Mouse (Mus musculus): ENCODE measurements at regions not wholly inside any gene's neighbourhood (a gene's known extent, or its start where the extent isn't known, plus 50 kb on each side); places are given as distances from the start of the nearest gene placed in this dataset.

GRCm38 (mm10) chr3:128723100-128723499 is 476.6 kb upstream of the Pitx2 start:
- DNase-seq (ENCODE audit: low spot score in 2 of 2), result no peak

DNA sequence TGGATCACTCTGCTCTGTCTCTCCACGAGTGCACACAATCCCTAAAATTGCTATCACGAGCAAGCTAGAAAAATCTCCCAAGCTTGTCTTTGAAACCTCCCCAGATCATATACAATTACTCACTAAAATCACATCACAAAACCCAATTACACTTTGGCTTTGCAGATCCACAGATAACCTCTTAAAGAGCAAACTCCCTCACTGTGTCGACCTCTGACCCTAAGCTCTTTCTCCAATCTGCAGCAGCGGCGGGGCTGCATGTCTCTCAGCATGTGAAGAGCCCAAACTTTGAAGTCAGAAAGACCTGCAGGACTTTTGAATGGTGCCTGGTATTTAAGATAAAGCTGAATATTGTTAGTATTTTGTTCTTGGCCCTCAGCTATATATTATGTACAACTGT is 479.4 kb upstream of the Pitx2 start:
- no peak for DNase-seq (ENCODE audit: low spot score in 2 of 2)

DNA sequence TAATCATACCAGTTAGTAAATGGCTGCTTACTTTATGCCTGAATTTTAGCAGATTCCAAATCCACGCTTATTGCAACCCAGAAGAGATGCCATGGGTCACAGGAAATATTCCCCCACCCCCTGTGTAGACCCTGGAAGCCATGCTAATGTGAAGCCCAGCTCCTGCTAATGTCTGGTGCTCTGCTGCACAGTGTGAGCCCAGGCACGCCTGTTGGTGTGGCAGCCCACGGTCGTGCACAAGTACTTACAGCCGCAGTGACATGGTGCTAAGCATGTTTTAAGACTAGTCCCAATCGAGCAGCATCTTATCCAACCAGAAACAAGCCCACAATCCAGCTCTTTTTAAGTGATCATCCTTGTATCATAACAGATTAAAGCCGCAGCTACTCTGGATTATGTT is 480.5 kb upstream of the Pitx2 start:
- DNase-seq (ENCODE audit: low spot score in 2 of 2), result no peak

GRCm38 (mm10) chr3:128707270-128707669 is 492.4 kb upstream of the Pitx2 start:
- DNase-seq (ENCODE audit: low spot score in 2 of 2), result no peak

DNA sequence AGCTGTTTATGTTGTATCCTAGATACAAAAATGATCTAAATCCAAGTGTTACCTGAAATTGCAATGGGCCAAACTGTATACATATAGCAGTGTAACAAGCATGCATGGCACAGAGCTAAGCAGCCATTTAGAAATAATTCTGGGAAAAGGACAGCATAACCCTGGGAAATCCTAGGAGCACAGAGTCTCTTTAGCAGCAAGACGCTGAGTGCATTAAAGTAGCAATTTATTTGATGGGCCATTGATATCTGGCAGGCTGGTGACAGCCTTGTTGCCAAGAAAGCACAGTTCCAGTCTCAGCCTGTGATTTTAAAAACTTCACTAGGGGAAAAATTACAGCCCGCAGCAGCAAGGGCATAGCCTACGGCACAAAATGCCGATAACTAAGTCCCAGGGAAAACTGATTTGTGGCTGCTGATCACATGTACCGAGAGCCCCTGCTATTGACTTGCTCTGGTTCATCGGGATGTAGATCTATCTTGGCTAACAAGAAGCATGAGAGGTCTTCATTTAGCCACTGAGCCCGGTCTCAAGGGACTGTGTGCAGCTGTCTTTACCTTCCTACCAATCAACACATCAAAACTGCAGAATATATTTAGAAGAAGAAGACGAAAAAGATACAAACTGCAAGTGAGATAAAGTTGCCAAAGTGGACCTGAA is 531.1 kb upstream of the Pitx2 start:
- no peak for DNase-seq (ENCODE audit: low spot score in 2 of 2)

DNA sequence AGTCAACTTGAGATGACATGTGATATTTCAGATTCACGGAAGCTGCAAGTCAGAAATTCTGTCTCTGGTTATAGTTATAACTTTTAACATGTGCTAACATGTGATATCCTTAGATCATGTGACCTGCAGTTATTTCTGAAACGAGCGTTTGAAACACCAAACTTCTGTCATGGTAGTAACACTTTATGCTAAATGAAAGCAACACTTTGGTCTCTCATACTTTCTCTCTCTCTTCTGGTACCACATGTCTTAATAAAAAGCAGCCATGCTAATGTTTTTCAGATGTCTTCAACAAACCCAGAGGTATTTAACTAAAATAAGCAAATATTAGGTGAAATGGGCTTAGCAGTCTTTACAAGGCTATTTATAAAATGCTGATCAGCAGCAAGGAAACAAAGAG is 534.5 kb upstream of the Pitx2 start:
- no peak for DNase-seq (ENCODE audit: low spot score in 2 of 2)

- DNase-seq (ENCODE audit: low spot score in 2 of 2), result no peak
Observed at GRCm38 (mm10) chr3:128636960-128637755, 562.5 kb upstream of the Pitx2 start.

DNA sequence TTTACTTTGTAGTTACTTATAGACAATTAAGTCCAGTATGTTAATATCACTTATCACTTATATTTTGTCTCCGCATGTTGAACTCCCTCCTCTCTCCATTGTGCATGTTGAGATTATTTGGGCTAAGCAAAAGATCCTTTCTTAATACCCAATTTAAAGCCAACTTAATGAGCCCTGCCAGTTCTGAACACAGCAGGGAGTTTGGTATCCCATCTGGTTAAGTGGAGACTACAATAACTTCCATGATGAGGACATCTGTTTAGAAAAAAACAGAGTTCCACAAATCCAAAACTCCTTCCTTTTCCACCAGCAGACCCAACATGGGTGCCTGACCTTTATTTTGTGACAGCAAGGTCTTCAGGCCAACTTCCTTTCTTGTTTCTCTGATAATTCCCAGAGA is 572.0 kb upstream of the Pitx2 start:
- no peak for DNase-seq (ENCODE audit: low spot score in 2 of 2)

GRCm38 (mm10) chr3:128616675-128617074 is 583.0 kb upstream of the Pitx2 start:
- DNase-seq (ENCODE audit: low spot score in 2 of 2), result no peak

- no peak for DNase-seq (ENCODE audit: low spot score in 2 of 2)
Observed at GRCm38 (mm10) chr3:128613657-128614056, 586.0 kb upstream of the Pitx2 start.

GRCm38 (mm10) chr3:128610731-128611130 is 588.9 kb upstream of the Pitx2 start:
- no peak for DNase-seq (ENCODE audit: low spot score in 2 of 2)

DNA sequence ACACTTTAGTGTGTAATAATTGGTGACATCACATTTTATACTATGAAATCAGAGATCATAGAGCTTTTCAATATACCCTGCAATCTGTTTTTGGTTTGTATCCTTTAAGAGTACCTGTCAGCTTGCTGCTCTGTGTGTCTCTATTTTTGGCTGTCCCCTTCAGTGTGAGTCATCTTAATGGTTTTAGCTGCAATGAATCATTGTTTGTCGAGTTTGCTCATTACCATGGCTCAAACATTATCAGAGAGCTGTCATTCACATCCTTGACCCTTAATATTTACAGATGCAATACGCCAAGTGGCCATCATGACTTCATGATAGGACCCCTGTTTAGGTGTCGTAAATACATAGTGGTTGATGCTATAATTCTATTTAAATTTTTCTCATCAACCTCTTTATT is 591.0 kb upstream of the Pitx2 start:
- no peak for DNase-seq (ENCODE audit: low spot score in 2 of 2)

- DNase-seq (ENCODE audit: low spot score in 2 of 2), result no peak
Observed at GRCm38 (mm10) chr3:128575339-128576129, 624.1 kb upstream of the Pitx2 start.

DNA sequence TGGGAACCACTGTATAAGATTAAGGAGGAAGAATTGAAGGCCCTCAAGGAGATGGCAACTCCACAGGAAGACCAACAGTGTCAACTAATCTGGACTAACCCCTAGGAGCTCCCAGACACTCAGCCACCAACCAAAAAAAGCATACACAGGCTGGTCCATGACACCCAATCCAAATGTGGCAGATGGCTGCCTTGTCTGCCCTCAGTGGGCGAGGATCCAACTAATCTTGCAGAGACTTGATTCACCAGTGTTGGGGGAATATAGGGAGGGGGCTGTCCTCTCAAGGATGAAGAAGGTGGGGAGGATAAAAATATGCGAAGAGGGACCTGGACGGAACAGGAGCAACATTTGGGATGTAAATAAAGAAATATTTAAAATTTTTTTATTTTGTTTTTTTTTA is 629.1 kb upstream of the Pitx2 start:
- no peak for DNase-seq (ENCODE audit: low spot score in 2 of 2)

GRCm38 (mm10) chr3:128565386-128565785 is 634.3 kb upstream of the Pitx2 start:
- no peak for DNase-seq (ENCODE audit: low spot score in 2 of 2)

DNA sequence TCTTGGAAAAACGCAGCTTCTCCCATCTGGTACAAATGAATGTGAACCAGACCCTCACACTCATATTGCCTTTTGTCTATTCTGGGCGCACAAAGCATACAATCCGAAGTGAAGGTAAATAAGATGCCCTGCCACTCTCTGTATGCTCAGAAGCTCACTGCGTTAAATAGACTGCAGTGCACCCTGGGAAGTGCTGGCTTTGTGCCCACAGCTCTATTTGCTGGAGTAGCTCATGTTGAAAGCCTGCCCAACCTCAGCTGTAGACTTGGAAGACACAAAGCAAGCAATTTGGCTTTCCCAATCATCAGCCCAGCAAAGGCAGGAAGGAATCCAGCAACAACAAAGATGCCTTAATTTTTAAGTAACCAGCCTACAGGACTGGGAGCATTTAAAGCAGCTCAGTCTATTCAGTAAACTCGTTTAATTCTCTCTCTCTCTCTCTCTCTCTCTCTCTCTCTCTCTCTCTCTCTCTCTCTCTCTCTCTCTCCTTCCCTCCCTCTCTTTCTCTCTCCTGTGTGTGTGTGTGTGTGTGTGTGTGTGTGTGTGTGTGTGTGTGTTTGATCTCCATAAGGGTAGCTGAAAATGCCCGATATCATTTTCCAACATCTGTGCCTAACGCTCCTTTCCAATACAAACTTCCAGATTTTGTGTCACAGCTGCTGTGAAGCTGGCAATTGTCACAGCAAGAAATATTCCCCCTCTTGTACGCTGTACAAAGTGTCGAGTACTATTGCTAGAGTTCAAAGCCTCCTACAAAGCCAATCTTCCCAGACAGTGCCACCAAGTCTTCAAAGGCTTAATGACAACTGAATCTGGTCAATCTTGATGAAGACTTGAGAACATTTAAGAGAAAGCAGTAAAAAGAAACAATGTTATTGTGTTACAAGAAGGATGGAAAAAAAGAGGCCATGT is 650.5 kb upstream of the Fam241a start:
- peak; percentile 29 to 64 for DNase-seq (ENCODE audit: low spot score in 2 of 2)

GRCm38 (mm10) chr3:128525427-128525826 is 629.3 kb upstream of the Fam241a start:
- DNase-seq (ENCODE audit: low spot score in 2 of 2), result no peak

- peak; percentile 73 to 79 for DNase-seq (ENCODE audit: low spot score in 2 of 2)
Observed at GRCm38 (mm10) chr3:128520671-128521103, 624.6 kb upstream of the Fam241a start.

GRCm38 (mm10) chr3:128519913-128520316 is 623.8 kb upstream of the Fam241a start:
- peak in 1 of 2 experiments; percentile 1 for DNase-seq (ENCODE audit: low spot score in 2 of 2)

GRCm38 (mm10) chr3:128518806-128519205 is 622.7 kb upstream of the Fam241a start:
- peak; percentile 31 to 49 for DNase-seq (ENCODE audit: low spot score in 2 of 2)

GRCm38 (mm10) chr3:128471111-128471510 is 575.0 kb upstream of the Fam241a start:
- DNase-seq (ENCODE audit: low spot score in 2 of 2), result peak in 1 of 2 experiments; percentile 2
